Mouse (Mus musculus): ENCODE results near the gene Gtdc1. TPM values are rescaled to one million over a fixed set of nuclear protein-coding genes. Genes with fewer than 3 reads are reported as not detected.

The Gtdc1 gene
- polyA plus RNA-seq, 1 experiment, result 15.5 TPM

GRCm38 (mm10) chr2:44700276-44700675, 227.2 kb downstream of the Gtdc1 start:
- no peak for TF ChIP-seq CTCF (IDR thresholded peaks at IDR 0.05; ENCODE audit: control insufficient read depth, insufficient read depth, insufficient replicate concordance, low read depth, low read length)
- no peak for TF ChIP-seq POLR2A (IDR thresholded peaks at IDR 0.05; ENCODE audit: control insufficient read depth, low read depth, low read length)
- Histone ChIP-seq H3K36me3 (ENCODE audit: control insufficient read depth, insufficient read depth, low read length) (no peaks in the 10 kb centered on the region), H3K4me1 (ENCODE audit: control insufficient read depth, insufficient read depth, low read length) (no peaks in the 10 kb centered on the region), H3K27ac (ENCODE audit: control insufficient read depth, insufficient read depth, low read depth, low read length) (no peak overlapping the region), H3K27me3 (ENCODE audit: control insufficient read depth, insufficient read depth, low read length) (no peaks in the 10 kb centered on the region), H3K4me3 (ENCODE audit: control insufficient read depth, low read depth, low read length) (no peak overlapping the region)

GRCm38 (mm10) chr2:44696441-44696840, 231.0 kb downstream of the Gtdc1 start:
- Histone ChIP-seq H3K27ac (ENCODE audit: control insufficient read depth, insufficient read depth, low read depth, low read length) (no peak overlapping the region), H3K27me3 (ENCODE audit: control insufficient read depth, insufficient read depth, low read length) (no peaks in the 10 kb centered on the region), H3K4me3 (ENCODE audit: control insufficient read depth, low read depth, low read length) (no peak overlapping the region), H3K36me3 (ENCODE audit: control insufficient read depth, insufficient read depth, low read length) (no peaks in the 10 kb centered on the region), H3K4me1 (ENCODE audit: control insufficient read depth, insufficient read depth, low read length) (no peaks in the 10 kb centered on the region)
- TF ChIP-seq CTCF (IDR thresholded peaks at IDR 0.05; ENCODE audit: control insufficient read depth, insufficient read depth, insufficient replicate concordance, low read depth, low read length), result no peak
- TF ChIP-seq POLR2A (IDR thresholded peaks at IDR 0.05; ENCODE audit: control insufficient read depth, low read depth, low read length), result no peak

GRCm38 (mm10) chr2:44693898-44694297, 233.6 kb downstream of the Gtdc1 start:
- Histone ChIP-seq H3K4me1 (ENCODE audit: control insufficient read depth, insufficient read depth, low read length) (no peaks in the 10 kb centered on the region), H3K27ac (ENCODE audit: control insufficient read depth, insufficient read depth, low read depth, low read length) (no peak overlapping the region), H3K4me3 (ENCODE audit: control insufficient read depth, low read depth, low read length) (no peak overlapping the region)

GRCm38 (mm10) chr2:44664049-44664448, 263.4 kb downstream of the Gtdc1 start:
- Histone ChIP-seq H3K27ac (ENCODE audit: control insufficient read depth, insufficient read depth, low read depth, low read length) (no peak overlapping the region), H3K4me3 (ENCODE audit: control insufficient read depth, low read depth, low read length) (no peak overlapping the region), H3K27me3 (ENCODE audit: control insufficient read depth, insufficient read depth, low read length) (no peaks in the 10 kb centered on the region), H3K36me3 (ENCODE audit: control insufficient read depth, insufficient read depth, low read length) (no peaks in the 10 kb centered on the region), H3K4me1 (ENCODE audit: control insufficient read depth, insufficient read depth, low read length) (no peaks in the 10 kb centered on the region)
- TF ChIP-seq CTCF (IDR thresholded peaks at IDR 0.05; ENCODE audit: control insufficient read depth, insufficient read depth, insufficient replicate concordance, low read depth, low read length) (no peak), POLR2A (IDR thresholded peaks at IDR 0.05; ENCODE audit: control insufficient read depth, low read depth, low read length) (no peak)

More at GRCm38 (mm10) chr2:44693898-44694297, 233.6 kb downstream of the Gtdc1 start:
- TF ChIP-seq CTCF (IDR thresholded peaks at IDR 0.05; ENCODE audit: control insufficient read depth, insufficient read depth, insufficient replicate concordance, low read depth, low read length) (no peak), POLR2A (IDR thresholded peaks at IDR 0.05; ENCODE audit: control insufficient read depth, low read depth, low read length) (no peak)
- Histone ChIP-seq H3K27me3 (ENCODE audit: control insufficient read depth, insufficient read depth, low read length) (no peaks in the 10 kb centered on the region), H3K36me3 (ENCODE audit: control insufficient read depth, insufficient read depth, low read length) (no peaks in the 10 kb centered on the region)

- Histone ChIP-seq H3K27me3 (ENCODE audit: control insufficient read depth, insufficient read depth, low read length) (no peaks in the 10 kb centered on the region), H3K4me1 (ENCODE audit: control insufficient read depth, insufficient read depth, low read length) (no peaks in the 10 kb centered on the region), H3K36me3 (ENCODE audit: control insufficient read depth, insufficient read depth, low read length) (no peaks in the 10 kb centered on the region), H3K4me3 (ENCODE audit: control insufficient read depth, low read depth, low read length) (no peak overlapping the region), H3K27ac (ENCODE audit: control insufficient read depth, insufficient read depth, low read depth, low read length) (no peak overlapping the region)
- TF ChIP-seq POLR2A (IDR thresholded peaks at IDR 0.05; ENCODE audit: control insufficient read depth, low read depth, low read length), result no peak
- TF ChIP-seq CTCF (IDR thresholded peaks at IDR 0.05; ENCODE audit: control insufficient read depth, insufficient read depth, insufficient replicate concordance, low read depth, low read length), result no peak
These were observed 267.6 kb downstream of the Gtdc1 start for GRCm38 (mm10) chr2:44659870-44660269.

- TF ChIP-seq CTCF (IDR thresholded peaks at IDR 0.05; ENCODE audit: control insufficient read depth, insufficient read depth, insufficient replicate concordance, low read depth, low read length) (no peak), POLR2A (IDR thresholded peaks at IDR 0.05; ENCODE audit: control insufficient read depth, low read depth, low read length) (no peak)
- Histone ChIP-seq H3K27ac (ENCODE audit: control insufficient read depth, insufficient read depth, low read depth, low read length) (no peak overlapping the region), H3K4me1 (ENCODE audit: control insufficient read depth, insufficient read depth, low read length) (no peaks in the 10 kb centered on the region), H3K4me3 (ENCODE audit: control insufficient read depth, low read depth, low read length) (no peak overlapping the region), H3K36me3 (ENCODE audit: control insufficient read depth, insufficient read depth, low read length) (no peaks in the 10 kb centered on the region), H3K27me3 (ENCODE audit: control insufficient read depth, insufficient read depth, low read length) (no peaks in the 10 kb centered on the region)
These were observed 268.4 kb downstream of the Gtdc1 start for GRCm38 (mm10) chr2:44659011-44659410.

GRCm38 (mm10) chr2:44648537-44648936, 278.9 kb downstream of the Gtdc1 start:
- Histone ChIP-seq H3K27me3 (ENCODE audit: control insufficient read depth, insufficient read depth, low read length) (no peaks in the 10 kb centered on the region), H3K4me1 (ENCODE audit: control insufficient read depth, insufficient read depth, low read length) (peaks cover 2% of the 10 kb centered on the region; the same call in 1 of the 2 replicates), H3K4me3 (ENCODE audit: control insufficient read depth, low read depth, low read length) (no peak overlapping the region), H3K36me3 (ENCODE audit: control insufficient read depth, insufficient read depth, low read length) (no peaks in the 10 kb centered on the region), H3K27ac (ENCODE audit: control insufficient read depth, insufficient read depth, low read depth, low read length) (no peak overlapping the region)
- TF ChIP-seq POLR2A (IDR thresholded peaks at IDR 0.05; ENCODE audit: control insufficient read depth, low read depth, low read length) (no peak), CTCF (IDR thresholded peaks at IDR 0.05; ENCODE audit: control insufficient read depth, insufficient read depth, insufficient replicate concordance, low read depth, low read length) (no peak)

GRCm38 (mm10) chr2:44646398-44646797, 281.1 kb downstream of the Gtdc1 start:
- TF ChIP-seq POLR2A (IDR thresholded peaks at IDR 0.05; ENCODE audit: control insufficient read depth, low read depth, low read length), result no peak
- no peak for TF ChIP-seq CTCF (IDR thresholded peaks at IDR 0.05; ENCODE audit: control insufficient read depth, insufficient read depth, insufficient replicate concordance, low read depth, low read length)
- no peak overlapping the region for H3K4me3 ChIP-seq (ENCODE audit: control insufficient read depth, low read depth, low read length)
- no peaks in the 10 kb centered on the region for H3K36me3 ChIP-seq (ENCODE audit: control insufficient read depth, insufficient read depth, low read length)
- H3K4me1 ChIP-seq (ENCODE audit: control insufficient read depth, insufficient read depth, low read length), result peaks cover 2% of the 10 kb centered on the region; the same call in 1 of the 2 replicates
- no peaks in the 10 kb centered on the region for H3K27me3 ChIP-seq (ENCODE audit: control insufficient read depth, insufficient read depth, low read length)
- H3K27ac ChIP-seq (ENCODE audit: control insufficient read depth, insufficient read depth, low read depth, low read length), result no peak overlapping the region

Measured in testis, adult 2 months (tissue).